Comparison of ENCODE assay signal across 1 mouse cellular context in the genomic region with DNA sequence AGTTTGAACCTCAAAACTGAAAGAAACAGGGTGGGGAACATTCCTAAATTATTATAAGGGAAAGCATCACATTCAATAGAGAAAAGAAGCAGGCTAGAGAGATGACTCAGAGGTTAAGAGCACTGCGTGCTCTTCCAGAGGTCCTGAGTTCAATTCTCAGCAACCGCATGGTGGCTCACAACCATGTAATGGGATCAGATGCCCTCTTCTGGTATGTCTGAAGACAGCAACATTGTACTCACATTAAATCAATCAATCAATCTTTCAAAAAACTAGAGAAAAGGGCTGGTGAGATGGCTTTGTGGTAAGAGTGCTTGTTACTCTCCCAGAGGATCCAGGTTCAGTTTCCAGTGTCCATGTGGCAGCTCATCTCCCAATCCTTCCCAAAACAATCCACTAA.
TF ChIP-seq lines count a peak whose summit lies in the region.

No protein-coding gene starts in this region.

TF ChIP-seq in CH12.LX, 34 proteins besides CTCF, POLR2A, EP300 and RAD21 (continued from another document):
- no peak for TF ChIP-seq MXI1 (IDR thresholded peaks at IDR 0.05; ENCODE audit: low read depth, low read length)
- 0 out of 2 replicates have a peak, but pooled peaks have one; percentile 40 for TF ChIP-seq MYC (IDR thresholded peaks at IDR 0.05; ENCODE audit: low read depth, low read length)
- no peak for TF ChIP-seq KAT2A (IDR thresholded peaks at IDR 0.05; ENCODE audit: insufficient replicate concordance, low read length)
- no peak for TF ChIP-seq MAZ (IDR thresholded peaks at IDR 0.05; ENCODE audit: low read depth, low read length)
- peak; percentile 28 for TF ChIP-seq SMC3 (IDR thresholded peaks at IDR 0.05; ENCODE audit: low read depth, low read length)
- TF ChIP-seq GABPA (IDR thresholded peaks at IDR 0.05; ENCODE audit: insufficient replicate concordance, low read depth, low read length) = no peak
